Mouse (Mus musculus) cerebellum, postnatal 36 days (tissue): ENCODE measurements around the gene Oxtr.

Experiments used
- DNase-seq, 2 experiments: peaks; one replicate each; pipeline ENCODE4 v3.0.0; 2021 to 2022; ENCODE audit warnings: mixed read lengths in 2 of 2

Gene Oxtr

DNA sequence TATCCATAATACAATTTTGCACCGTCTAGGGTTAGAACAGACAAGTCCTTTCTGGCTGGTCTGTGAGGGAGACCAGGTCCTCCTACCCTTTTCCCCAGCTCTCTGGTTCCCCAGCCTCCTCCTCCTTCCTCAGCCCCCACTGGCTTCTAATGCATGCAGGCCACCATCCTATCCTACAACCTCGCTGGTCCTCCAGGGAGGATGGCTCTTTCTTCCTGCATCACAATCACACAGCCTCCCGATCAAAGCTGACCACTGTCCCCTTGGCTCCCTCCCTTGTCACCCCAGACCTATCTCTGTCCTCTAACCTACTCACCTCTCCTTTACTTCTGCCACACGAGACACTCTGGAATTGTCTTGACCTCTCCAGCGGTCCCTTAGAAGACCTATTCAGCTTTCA, 1.8 kb downstream of the Oxtr start:
- no peak for DNase-seq

DNA sequence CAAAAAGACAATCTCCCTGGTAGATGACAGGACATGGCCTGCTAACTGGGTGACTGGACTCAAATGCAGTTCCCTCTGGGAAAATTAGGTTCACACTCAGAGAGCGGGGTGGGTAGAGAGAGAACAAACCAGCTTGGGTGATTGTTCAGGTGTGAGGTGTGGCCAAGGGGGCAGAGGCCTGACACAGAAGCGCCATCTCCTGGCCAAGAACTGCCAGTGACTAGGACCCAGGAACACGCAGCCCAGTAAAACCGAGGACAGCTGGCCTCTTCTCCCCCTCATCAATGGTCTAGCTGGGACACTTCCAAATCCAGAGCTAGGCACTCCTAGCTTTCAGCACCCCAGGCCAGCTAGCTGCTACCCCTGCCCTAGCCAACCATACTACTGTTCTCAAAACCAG, 5.4 kb downstream of the Oxtr start:
- DNase-seq, result peak; percentile 25 to 35

DNA sequence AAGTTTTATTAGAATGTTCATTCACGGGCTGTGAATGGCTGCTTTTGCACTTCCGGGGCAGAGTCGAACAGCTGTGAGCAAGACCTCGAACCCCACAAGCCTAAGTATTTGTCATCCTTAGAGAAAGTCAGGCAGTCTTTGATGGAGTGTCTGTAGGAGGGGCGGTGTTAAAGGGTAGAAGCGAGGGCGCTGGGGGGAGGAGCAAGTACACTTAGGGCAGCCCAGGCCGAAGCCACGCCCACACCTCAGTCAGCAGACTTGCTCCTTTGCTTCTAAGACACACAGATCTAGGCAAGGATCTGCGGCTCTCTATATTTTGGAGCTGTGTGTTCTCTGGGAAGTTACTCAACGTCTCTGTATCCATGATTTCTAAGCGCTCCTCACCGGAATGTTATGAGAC, 9.9 kb downstream of the Oxtr start:
- DNase-seq, result no peak

DNA sequence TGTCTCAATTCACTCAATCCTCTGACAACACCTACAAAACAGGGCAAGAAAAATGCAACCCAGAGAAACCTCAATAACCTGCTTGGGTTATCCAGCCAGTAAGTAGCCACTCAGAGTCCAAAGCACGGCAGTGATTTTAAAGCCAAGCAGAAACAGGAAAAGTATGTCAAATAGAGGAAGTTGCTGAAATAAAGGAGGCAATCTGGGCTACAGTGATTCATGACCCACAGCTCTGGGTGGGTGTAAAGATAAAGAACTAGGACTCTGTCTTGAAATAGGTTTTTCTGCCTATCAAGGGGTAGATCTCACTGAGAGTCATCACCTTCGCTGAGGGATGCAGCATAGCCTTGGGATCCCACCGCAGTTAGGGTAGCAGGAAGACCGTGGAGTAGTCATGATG, 18.1 kb downstream of the Oxtr start:
- DNase-seq, result no peak

DNA sequence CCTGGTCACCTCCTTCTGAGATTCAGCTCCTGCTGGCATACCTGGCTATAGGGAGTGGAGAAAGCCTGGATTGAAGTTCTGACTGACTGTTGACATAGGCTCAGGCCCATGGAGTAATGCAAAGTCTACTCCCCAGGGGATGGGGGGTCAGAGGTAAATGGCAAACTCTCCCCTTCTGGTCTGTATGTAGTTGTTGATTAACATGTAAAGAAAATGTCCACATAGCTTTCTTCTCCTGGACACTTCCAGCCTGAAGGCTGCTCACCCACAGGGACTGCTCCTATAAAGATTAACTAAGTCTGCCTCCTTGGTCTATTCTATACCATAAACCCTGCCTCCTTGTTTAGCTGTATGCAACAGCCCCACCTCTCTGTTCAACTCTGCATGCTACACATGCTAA, 23.7 kb downstream of the Oxtr start:
- DNase-seq, result no peak

DNA sequence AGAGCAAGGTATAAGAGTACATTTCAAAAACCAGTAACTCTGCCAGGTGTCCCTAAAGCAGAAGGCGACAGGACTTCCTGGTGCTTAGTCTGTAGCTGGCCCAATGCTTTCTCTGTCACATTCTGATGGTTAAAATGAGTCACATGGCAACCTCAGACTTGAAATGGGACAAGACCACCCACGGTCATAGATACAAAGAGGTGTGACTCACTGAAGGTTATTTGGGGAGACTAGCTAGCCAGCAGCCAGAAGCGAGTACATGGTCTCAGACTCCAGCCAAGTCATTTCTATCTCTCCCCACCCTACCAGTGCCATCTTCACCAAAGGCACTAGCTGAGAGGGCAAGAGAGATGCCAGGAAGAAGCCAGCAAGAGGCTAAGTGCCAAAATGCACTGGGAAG, 24.3 kb downstream of the Oxtr start:
- DNase-seq, result peak in 1 of 2 experiments; percentile 23

DNA sequence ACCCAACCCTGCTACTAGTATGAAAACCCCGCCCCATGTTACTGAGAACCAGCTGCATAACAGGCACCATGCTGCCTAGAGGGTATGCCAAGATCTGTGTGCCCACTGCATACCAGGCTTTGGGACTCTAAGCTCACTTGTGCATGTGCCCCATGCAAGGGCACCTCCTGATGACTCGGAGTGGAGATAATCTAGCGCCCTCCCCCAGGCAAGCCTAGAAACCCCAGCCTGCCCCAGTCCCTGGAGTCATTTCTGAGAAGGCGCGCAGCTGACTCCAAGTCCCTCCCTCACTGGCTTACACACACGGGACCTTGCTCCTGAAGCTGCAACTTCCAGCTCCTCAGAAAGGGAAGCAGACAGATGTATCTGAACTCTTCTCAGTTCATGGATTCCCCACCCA, 26.4 kb downstream of the Oxtr start:
- no peak for DNase-seq

DNA sequence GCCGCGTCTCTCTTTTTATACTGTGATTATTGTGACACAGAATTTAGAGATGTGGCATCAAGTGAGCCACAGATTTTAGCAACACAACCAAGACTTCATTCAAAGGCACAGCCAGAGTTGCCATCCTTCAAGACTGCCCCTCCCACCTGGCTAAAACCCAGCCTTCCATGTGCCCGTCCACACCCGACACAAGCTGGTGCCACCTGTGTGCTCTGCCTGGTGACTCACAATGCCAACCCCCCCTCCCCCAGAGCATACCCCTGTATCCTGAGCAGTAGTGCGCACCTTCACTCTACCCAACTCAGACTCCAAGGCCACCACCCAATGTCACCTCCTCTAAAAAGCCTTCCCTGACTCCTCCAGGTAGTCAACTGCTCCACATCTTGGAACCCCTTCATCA, 28.3 kb downstream of the Oxtr start:
- no peak for DNase-seq

DNA sequence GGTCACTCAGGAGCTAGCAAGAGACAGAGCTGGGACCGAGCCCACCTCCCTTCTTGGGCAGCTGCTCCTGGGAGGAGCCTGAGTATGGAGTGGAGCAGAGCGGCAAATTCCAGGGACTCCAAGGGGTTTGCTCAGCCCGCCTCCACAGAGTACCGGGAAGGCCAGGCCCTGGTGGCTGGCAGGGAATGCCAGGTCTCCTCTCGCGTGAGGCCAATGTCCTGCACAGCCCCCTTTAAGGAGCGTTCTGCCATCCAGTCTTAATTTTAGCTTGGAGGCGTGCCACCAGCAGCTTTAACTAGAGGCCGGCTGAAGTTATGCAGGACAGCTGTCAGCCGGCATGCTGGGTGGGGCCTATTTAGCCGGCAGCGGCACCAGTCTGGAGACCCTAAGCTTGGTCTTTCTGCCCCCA, 30.4 kb downstream of the Oxtr start, which contains the start of gene Cav3:
Gene Cav3, plus strand, starts transcription at position 165 of the 409 bp plus-strand sequence.
- DNase-seq, result no peak

DNA sequence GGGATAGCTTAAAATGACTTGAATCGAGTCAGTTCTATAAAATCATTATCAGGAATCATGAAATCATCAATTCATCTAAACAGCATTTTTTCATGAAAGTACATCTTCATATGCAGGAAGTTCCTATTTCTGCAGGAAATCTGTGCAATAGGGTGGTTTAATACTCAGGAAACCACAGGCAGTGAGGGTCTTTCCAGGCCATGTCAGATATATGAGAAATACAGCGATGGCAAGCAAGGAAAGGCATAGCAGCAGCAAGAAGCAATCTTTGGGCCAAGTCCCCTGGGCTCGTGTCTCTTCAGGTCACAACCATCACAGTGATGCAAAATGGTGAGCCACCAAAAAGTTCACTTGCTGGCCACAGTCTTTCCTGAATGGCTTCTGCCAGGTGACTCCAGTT, 44.1 kb downstream of the Oxtr start:
- DNase-seq, result no peak

DNA sequence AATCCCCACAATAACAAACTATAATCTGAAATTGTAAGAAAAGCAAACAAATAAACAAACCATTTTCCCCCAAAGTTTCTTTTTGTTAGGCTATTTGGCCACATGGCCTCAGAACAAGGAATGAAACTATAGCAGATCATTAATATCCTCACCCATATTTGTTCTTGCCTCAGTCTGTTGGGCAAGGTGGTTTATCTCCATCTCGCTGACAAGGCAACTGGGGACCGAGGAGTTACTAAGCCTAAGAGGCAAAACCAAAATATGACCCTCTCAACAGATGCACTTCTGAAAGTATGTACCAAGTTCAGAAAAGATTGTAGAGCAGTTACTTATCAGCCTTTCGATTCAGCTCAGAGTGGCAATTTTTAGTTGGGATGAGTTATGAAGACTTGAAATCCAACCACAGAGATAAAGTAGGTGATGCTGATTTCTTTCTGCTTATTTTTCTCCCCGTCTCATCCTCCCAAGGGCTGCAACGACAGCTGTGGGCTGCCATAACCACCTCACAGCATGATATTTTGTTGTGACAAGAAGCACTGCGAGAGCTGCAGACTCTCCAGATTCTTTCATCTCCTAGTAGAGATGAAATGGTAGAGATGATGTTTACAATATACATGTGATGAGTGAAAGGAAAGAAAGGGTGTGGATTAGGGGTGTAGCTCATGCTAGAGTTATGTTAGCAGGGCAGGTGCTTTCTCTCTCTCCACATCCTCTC, 63.6 kb downstream of the Oxtr start:
- DNase-seq, result no peak

DNA sequence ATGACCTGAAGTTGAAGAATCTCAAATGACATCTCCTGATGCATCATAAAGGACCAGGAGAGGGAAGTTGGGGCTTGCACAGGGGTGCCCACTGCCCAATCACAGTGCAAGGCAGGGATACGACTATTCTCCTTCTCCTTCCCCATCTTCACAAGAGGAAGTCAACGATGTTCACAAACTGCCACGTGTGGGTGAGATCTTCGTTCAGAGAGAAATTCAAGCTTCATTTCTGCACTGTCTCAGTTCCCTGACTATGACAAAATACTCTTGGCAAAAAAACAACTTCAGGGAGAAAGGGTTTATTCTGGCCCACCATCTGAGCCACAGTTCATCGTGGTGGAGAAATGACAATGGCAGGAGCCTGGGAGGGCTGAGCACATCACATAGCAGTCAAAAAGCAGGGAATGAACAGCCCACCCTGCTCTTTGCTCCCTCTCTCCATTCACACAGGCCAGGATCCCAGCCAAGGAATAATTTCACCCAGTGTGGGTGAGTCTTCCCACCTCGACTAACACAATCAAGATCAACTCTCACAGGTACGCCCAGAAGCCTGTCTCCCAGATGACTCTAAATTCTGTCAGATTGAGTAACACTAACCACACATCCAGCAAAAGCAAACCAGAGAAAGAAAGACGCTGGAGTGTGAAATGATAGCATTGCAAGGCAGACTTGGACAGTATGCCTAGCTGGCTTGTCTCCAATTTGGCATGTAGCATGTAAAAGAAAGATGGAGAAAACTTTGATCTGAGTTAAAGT, 65.8 kb downstream of the Oxtr start:
- no peak for DNase-seq
